Mouse (Mus musculus) heart, embryonic 11.5 days (tissue): Measurements from ENCODE around the gene Pdcd2. TPM values are rescaled to one million over a fixed set of nuclear protein-coding genes. Genes with fewer than 3 reads are reported as not detected.

Experiments used
- ATAC-seq: fragments of 200-750 bp; cut with Nextera tagmentation; replicated peaks from 2 replicates; pipeline ENCODE4 v1.8.0; 2017; ENCODE audit warnings: moderate library complexity; ENCODE audit not compliant: insufficient number of reproducible peaks, low FRiP score, low TSS enrichment
- H3K27ac ChIP-seq: fragments of 300-500 bp; sonication (generic); 2 replicates; pipeline ENCODE4 v1.5.1; 2014; ENCODE audit warnings: mild to moderate bottlenecking, low read depth, low read length
- H3K27me3 ChIP-seq: fragments of 300-500 bp; sonication (generic); 2 replicates; pipeline ENCODE4 v1.6.1; 2014; ENCODE audit warnings: mild to moderate bottlenecking, low read length, mixed read lengths; ENCODE audit not compliant: control insufficient read depth, insufficient read depth
- H3K36me3 ChIP-seq: fragments of 300-500 bp; sonication (generic); 2 replicates; pipeline ENCODE4 v1.6.1; 2014; ENCODE audit warnings: mild to moderate bottlenecking, low read length, moderate library complexity, mixed read lengths; ENCODE audit not compliant: control insufficient read depth, insufficient read depth
- H3K4me1 ChIP-seq: fragments of 300-500 bp; sonication (generic); 2 replicates; pipeline ENCODE4 v1.6.1; 2014; ENCODE audit warnings: low read length; ENCODE audit not compliant: control insufficient read depth, insufficient read depth
- H3K4me2 ChIP-seq: fragments of 300-500 bp; sonication (generic); 2 replicates; pipeline ENCODE4 v1.6.1; 2014; ENCODE audit warnings: mild to moderate bottlenecking, moderate library complexity
- H3K4me3 ChIP-seq: fragments of 300-500 bp; sonication (generic); 2 replicates; pipeline ENCODE4 v1.5.1; 2014; ENCODE audit warnings: low read depth, low read length
- H3K9ac ChIP-seq: fragments of 300-500 bp; sonication (generic); 2 replicates; pipeline ENCODE4 v1.6.1; 2014; ENCODE audit warnings: mild to moderate bottlenecking, low read depth, low read length, moderate library complexity
- H3K9me3 ChIP-seq: fragments of 300-500 bp; sonication (generic); replicated peaks from 2 replicates; pipeline ENCODE4 v1.6.1; 2016; ENCODE audit warnings: low read length; ENCODE audit not compliant: control insufficient read depth
- whole genome bisulfite sequencing: fragments of 180-500 bp; shearing (Covaris S2); extraction: QIAGEN DNeasy Blood & Tissue Kit; methylation state at CpG from one replicate; pipeline ENCODE4 v1.1.7; 2014; ENCODE audit not compliant: insufficient replicate concordance; 5-methylcytosine and 5-hydroxymethylcytosine counted together
- polyA plus RNA-seq: library from polyadenylated mRNA; unstranded; fragments of >200 nt; fragmentation: Nextera tagmentation; extraction: Ambion mirVana; gene quantifications from 2 replicates; pipeline ENCODE4 v1.2.1, GENCODE M21; 2014

The Pdcd2 gene
- polyA plus RNA-seq, 1 experiment from 2014 or later: 30.1 TPM

- H3K9ac ChIP-seq: no peak overlapping the region
- H3K27me3 ChIP-seq: no peaks in the 10 kb centered on the region
- H3K4me2 ChIP-seq: no peak overlapping the region
- H3K36me3 ChIP-seq: peaks cover 30% of the 10 kb centered on the region
- H3K9me3 ChIP-seq: no peaks in the 10 kb centered on the region
- H3K4me1 ChIP-seq: no peaks in the 10 kb centered on the region
- no peak overlapping the region for H3K4me3 ChIP-seq
- H3K27ac ChIP-seq: no peak overlapping the region
- WGBS: 97% methylated on average over 1 of the region's 1 CpGs
- no peak for ATAC-seq
Measured at GRCm38 (mm10) chr17:15518766-15519165, 8.3 kb downstream of the Pdcd2 start.

GRCm38 (mm10) chr17:15518186-15518585 is 8.9 kb downstream of the Pdcd2 start:
- Histone ChIP-seq H3K27me3 (no peaks in the 10 kb centered on the region), H3K4me2 (no peak overlapping the region), H3K4me1 (no peaks in the 10 kb centered on the region), H3K9ac (no peak overlapping the region), H3K27ac (no peak overlapping the region), H3K9me3 (no peaks in the 10 kb centered on the region), H3K4me3 (no peak overlapping the region), H3K36me3 (peaks cover 30% of the 10 kb centered on the region)
- WGBS: 93% methylated on average over 5 of the region's 5 CpGs
- no peak for ATAC-seq

GRCm38 (mm10) chr17:15517776-15518175 is 9.3 kb downstream of the Pdcd2 start:
- Histone ChIP-seq H3K27me3 (no peaks in the 10 kb centered on the region), H3K9ac (no peak overlapping the region), H3K27ac (no peak overlapping the region), H3K4me2 (no peak overlapping the region), H3K4me1 (no peaks in the 10 kb centered on the region), H3K36me3 (peaks cover 30% of the 10 kb centered on the region), H3K9me3 (no peaks in the 10 kb centered on the region), H3K4me3 (no peak overlapping the region)
- WGBS: 54% methylated on average over 5 of the region's 5 CpGs
- no peak for ATAC-seq

GRCm38 (mm10) chr17:15510694-15511093 is 16.4 kb downstream of the Pdcd2 start:
- H3K9me3 ChIP-seq: no peaks in the 10 kb centered on the region
- no peak overlapping the region for H3K4me3 ChIP-seq
- H3K36me3 ChIP-seq: peaks cover 62% of the 10 kb centered on the region
- no peak overlapping the region for H3K4me2 ChIP-seq
- no peak for ATAC-seq
- WGBS: 93% methylated on average over 2 of the region's 2 CpGs
- no peaks in the 10 kb centered on the region for H3K4me1 ChIP-seq
- H3K27me3 ChIP-seq: no peaks in the 10 kb centered on the region
- no peak overlapping the region for H3K9ac ChIP-seq
- H3K27ac ChIP-seq: no peak overlapping the region

- under 1% methylated on average over 63 of the region's 63 CpGs for WGBS
- peak within 1 kb of the TSS; percentile 90 for H3K27ac ChIP-seq
- peak within 1 kb of the TSS; percentile 72 for H3K4me2 ChIP-seq
- no peaks in the 10 kb centered on the region for H3K9me3 ChIP-seq
- peaks cover 20% of the 10 kb centered on the region for H3K4me1 ChIP-seq
- peak within 1 kb of the TSS; percentile 92 for H3K4me3 ChIP-seq
- H3K27me3 ChIP-seq: no peaks in the 10 kb centered on the region
- peak; percentile 83 for ATAC-seq
- peaks cover 14% of the 10 kb centered on the region for H3K36me3 ChIP-seq
- H3K9ac ChIP-seq: peak within 1 kb of the TSS; percentile 88
Measured at GRCm38 (mm10) chr17:15499656-15500394, 27.3 kb downstream of the Pdcd2 start, which contains the start of the genes Psmb1 and Tbp. Gene Psmb1 (minus strand): TSS chr17:15499751. Gene Tbp (plus strand): TSS chr17:15499888.

- WGBS: 46% methylated on average over 7 of the region's 7 CpGs
- H3K36me3 ChIP-seq: peaks cover 7% of the 10 kb centered on the region
Measured at GRCm38 (mm10) chr17:15498753-15499113, 28.4 kb downstream of the Pdcd2 start.

GRCm38 (mm10) chr17:15497882-15498752 is 29.0 kb downstream of the Pdcd2 start:
- H3K27ac ChIP-seq: peak overlapping the region; percentile 90
- H3K4me3 ChIP-seq: peak overlapping the region; percentile 92
- peak overlapping the region; percentile 88 for H3K9ac ChIP-seq
- no peaks in the 10 kb centered on the region for H3K9me3 ChIP-seq
- H3K4me2 ChIP-seq: peak overlapping the region; percentile 72
- H3K4me1 ChIP-seq: peaks cover 20% of the 10 kb centered on the region
- peak; percentile 93 for ATAC-seq
- no peaks in the 10 kb centered on the region for H3K27me3 ChIP-seq
- under 1% methylated on average over 50 of the region's 50 CpGs for WGBS
- peaks cover 7% of the 10 kb centered on the region for H3K36me3 ChIP-seq

More at GRCm38 (mm10) chr17:15498753-15499113, 28.4 kb downstream of the Pdcd2 start:
- H3K27me3 ChIP-seq: no peaks in the 10 kb centered on the region
- 0 out of 2 replicates have a peak overlapping the region, but pooled peaks have one; percentile 90 for H3K27ac ChIP-seq
- H3K4me2 ChIP-seq: peak overlapping the region; percentile 72
- H3K4me3 ChIP-seq: peak overlapping the region; percentile 92
- ATAC-seq: no peak
- peaks cover 20% of the 10 kb centered on the region for H3K4me1 ChIP-seq
- H3K9me3 ChIP-seq: no peaks in the 10 kb centered on the region
- H3K9ac ChIP-seq: peak overlapping the region; percentile 88

- no peak overlapping the region for H3K4me2 ChIP-seq
- peaks cover 32% of the 10 kb centered on the region for H3K36me3 ChIP-seq
- no peak overlapping the region for H3K4me3 ChIP-seq
- no peaks in the 10 kb centered on the region for H3K9me3 ChIP-seq
- WGBS: 82% methylated on average over 7 of the region's 7 CpGs
- H3K27ac ChIP-seq: no peak overlapping the region
- H3K9ac ChIP-seq: no peak overlapping the region
- H3K27me3 ChIP-seq: no peaks in the 10 kb centered on the region
- ATAC-seq: no peak
- H3K4me1 ChIP-seq: peaks cover 6% of the 10 kb centered on the region
Measured at GRCm38 (mm10) chr17:15490542-15490941, 36.6 kb downstream of the Pdcd2 start.
